Mouse (Mus musculus): ENCODE data around the gene Slc3a1. TPM values are rescaled to one million over a fixed set of nuclear protein-coding genes. Genes with fewer than 3 reads are reported as not detected.

Slc3a1 gene
- polyA plus RNA-seq, 1 experiment from 2014 or later, result 0.16 TPM

Other genes with a start within 250 kb of the Slc3a1 start
- gene Lrpprc, start 237.6 kb upstream of the Slc3a1 start, polyA plus RNA-seq (2014; fragmentation: Nextera tagmentation; extraction: Ambion mirVana), result 59.0 and 60.8 TPM in 2 replicates
- gene Ppm1b, start 71.6 kb upstream of the Slc3a1 start, polyA plus RNA-seq (2014; fragmentation: Nextera tagmentation; extraction: Ambion mirVana), result 81.6 and 87.4 TPM in 2 replicates
- 35.3 and 37.6 TPM in 2 replicates for gene Prepl, start 61.9 kb downstream of the Slc3a1 start, polyA plus RNA-seq (2014; fragmentation: Nextera tagmentation; extraction: Ambion mirVana)
- gene Camkmt, start 62.2 kb downstream of the Slc3a1 start, polyA plus RNA-seq (2014; fragmentation: Nextera tagmentation; extraction: Ambion mirVana), result 11.4 and 11.6 TPM in 2 replicates

Measured in limb, embryonic 11.5 days (tissue).